Mouse (Mus musculus): ENCODE data around the gene Mreg.
"Not testable (repeated sequence)": the region's sequence is repeated elsewhere in the genome, so short reads cannot be mapped to it uniquely, and the experiment has no call there.

The Mreg gene

GRCm38 (mm10) chr1:72211701-72212699 lies at the start of gene Mreg:
Mreg (minus strand) TSS chr1:72212307.
- DNase-seq, result peak; percentile 56

- no peak for DNase-seq
These were observed 44.5 kb upstream of the Mreg start for GRCm38 (mm10) chr1:72256381-72257256.

GRCm38 (mm10) chr1:72255854-72256175 lies 43.7 kb upstream of the Mreg start:
- DNase-seq, result no peak

GRCm38 (mm10) chr1:72255062-72255853 lies 43.2 kb upstream of the Mreg start:
- DNase-seq, result peak; percentile 21

- DNase-seq, result peak; percentile 85
These were observed 42.5 kb upstream of the Mreg start for GRCm38 (mm10) chr1:72254545-72255061.

GRCm38 (mm10) chr1:72253881-72254491 lies 41.9 kb upstream of the Mreg start:
- DNase-seq, result no peak

GRCm38 (mm10) chr1:72251806-72252205 lies 39.7 kb upstream of the Mreg start:
- DNase-seq, result no peak

GRCm38 (mm10) chr1:72248226-72248737 lies 36.2 kb upstream of the Mreg start:
- DNase-seq, result not testable (repeated sequence)

- DNase-seq, result no peak
These were observed 32.4 kb upstream of the Mreg start for GRCm38 (mm10) chr1:72244317-72245036.

GRCm38 (mm10) chr1:72243656-72244316 lies 31.7 kb upstream of the Mreg start:
- peak; percentile 96 for DNase-seq

GRCm38 (mm10) chr1:72242581-72243143 lies 30.6 kb upstream of the Mreg start:
- DNase-seq, result no peak

GRCm38 (mm10) chr1:72239113-72239512 lies 27.0 kb upstream of the Mreg start:
- DNase-seq, result not testable (repeated sequence)

- no peak for DNase-seq
These were observed 26.0 kb upstream of the Mreg start for GRCm38 (mm10) chr1:72238016-72238580.

GRCm38 (mm10) chr1:72237007-72237775 lies 25.1 kb upstream of the Mreg start:
- no peak for DNase-seq

- DNase-seq, result peak; percentile 71
These were observed 24.4 kb upstream of the Mreg start for GRCm38 (mm10) chr1:72236363-72237006.

GRCm38 (mm10) chr1:72232592-72232991 lies 20.5 kb upstream of the Mreg start:
- not testable (repeated sequence) for DNase-seq

GRCm38 (mm10) chr1:72228974-72229373 lies 16.9 kb upstream of the Mreg start:
- DNase-seq, result no peak

- DNase-seq, result no peak
These were observed 15.4 kb upstream of the Mreg start for GRCm38 (mm10) chr1:72227546-72227945.
